Mouse (Mus musculus) liver, embryonic 14.5 days (tissue): ENCODE results near the gene Paqr3. TPM values are rescaled to one million over a fixed set of nuclear protein-coding genes. Genes with fewer than 3 reads are reported as not detected.

Experiments used
- ATAC-seq: fragments of 200-750 bp; cut with Nextera tagmentation; 2 replicates; pipeline ENCODE4 v1.8.0; 2017; ENCODE audit warnings: moderate number of reproducible peaks, mild to moderate bottlenecking, moderate library complexity; ENCODE audit not compliant: insufficient read depth
- DNase-seq, 3 experiments: peaks; one replicate each; pipeline ENCODE4 v3.0.0-alpha.2; 2012 to 2013; ENCODE audit warnings: low read depth in 3 of 3, low spot score in 3 of 3
- H3K27ac ChIP-seq: fragments of 300-500 bp; sonication (generic); 2 replicates; pipeline ENCODE4 v1.5.1; 2014; ENCODE audit warnings: moderate library complexity, mild to moderate bottlenecking, control low read depth, inconsistent platforms
- H3K27me3 ChIP-seq: fragments of 300-500 bp; sonication (generic); 2 replicates; pipeline ENCODE4 v1.6.1; 2014; ENCODE audit warnings: mild to moderate bottlenecking, low read length, moderate library complexity; ENCODE audit not compliant: control insufficient read depth, insufficient read depth
- H3K36me3 ChIP-seq: fragments of 300-500 bp; sonication (generic); replicated peaks from 2 replicates; pipeline ENCODE4 v1.6.1; 2014; ENCODE audit warnings: low read depth; ENCODE audit not compliant: control insufficient read depth, insufficient read depth
- H3K4me1 ChIP-seq, 2 experiments: fragments of 200-500 bp in 1 of 2; fragments of 300-500 bp in 1 of 2; sonication (generic) in 1 of 2; replicated peaks; 2 replicates each; pipeline ENCODE4 v1.6.1; 2012 to 2014; ENCODE audit warnings: antibody characterized with exemption in 1 of 2, inconsistent platforms in 1 of 2, low read length in 1 of 2; ENCODE audit not compliant: control insufficient read depth in 2 of 2, insufficient read depth in 2 of 2
- H3K4me2 ChIP-seq: fragments of 300-500 bp; sonication (generic); 2 replicates; pipeline ENCODE4 v1.6.1; 2014; ENCODE audit warnings: low read depth, mild to moderate bottlenecking, control low read depth, moderate library complexity
- H3K4me3 ChIP-seq, 2 experiments: fragments of 200-500 bp in 1 of 2; fragments of 300-500 bp in 1 of 2; sonication (generic) in 1 of 2; 2 replicates each; pipeline ENCODE4 v1.5.1; 2012 to 2014; ENCODE audit warnings: low read depth in 2 of 2, low read length in 2 of 2, mild to moderate bottlenecking in 2 of 2, control low read depth in 1 of 2, inconsistent platforms in 1 of 2, moderate library complexity in 1 of 2; ENCODE audit not compliant: insufficient read depth in 1 of 2
- H3K9ac ChIP-seq: fragments of 300-500 bp; sonication (generic); replicated peaks from 2 replicates; pipeline ENCODE4 v1.6.1; 2014; ENCODE audit warnings: mild to moderate bottlenecking, control low read depth, moderate library complexity
- H3K9me3 ChIP-seq: fragments of 300-500 bp; sonication (generic); 2 replicates; pipeline ENCODE4 v1.6.1; 2016; ENCODE audit warnings: low read length, mixed read lengths; ENCODE audit not compliant: control insufficient read depth
- CTCF ChIP-seq: IDR thresholded peaks from 2 replicates; pipeline ENCODE4 v1.5.1; 2016; ENCODE audit warnings: antibody characterized with exemption, low read depth, control low read depth
- EP300 ChIP-seq: IDR thresholded peaks from 2 replicates; pipeline ENCODE4 v1.6.1; 2016; ENCODE audit warnings: antibody characterized with exemption, low read depth
- WGBS: fragments of 180-500 bp; shearing (Covaris S2); extraction: QIAGEN DNeasy Blood & Tissue Kit; methylation state at CpG from one replicate; pipeline ENCODE4 v1.1.7; 2014; ENCODE audit not compliant: insufficient replicate concordance; 5-methylcytosine and 5-hydroxymethylcytosine counted together
- polyA plus RNA-seq, 2 experiments: library from polyadenylated mRNA; depleted of rRNA in 1 of 2; stranded (reverse) in 1 of 2; unstranded in 1 of 2; fragments of >200 nt; fragmentation: Nextera tagmentation in 1 of 2; extraction: Ambion mirVana in 1 of 2; gene quantifications; 2 replicates each; pipeline versions ENCODE4 v1.2.1 to v1.2.3; 2012 to 2014

Gene Paqr3
- polyA plus RNA-seq, 2 experiments: 0.59 to 0.77 TPM

- Histone ChIP-seq H3K4me3 (no peak overlapping the region), H3K27ac (no peak overlapping the region), H3K4me2 (no peak overlapping the region), H3K9me3 (no peaks in the 10 kb centered on the region), H3K27me3 (no peaks in the 10 kb centered on the region), H3K36me3 (peaks cover 89% of the 10 kb centered on the region), H3K9ac (no peak overlapping the region), H3K4me1 (no peaks in the 10 kb centered on the region)
- 85% methylated on average over 1 of the region's 1 CpGs for WGBS
- no peak for TF ChIP-seq CTCF
- no peak for TF ChIP-seq EP300
- ATAC-seq (no peak), DNase-seq (no peak)
Measured at GRCm38 (mm10) chr5:97062041-97062440, 49.4 kb downstream of the Paqr3 start.

GRCm38 (mm10) chr5:97060864-97061263 lies 50.5 kb downstream of the Paqr3 start:
- no peaks in the 10 kb centered on the region for H3K9me3 ChIP-seq
- no peak for DNase-seq
- no peak for ATAC-seq
- no peak overlapping the region for H3K27ac ChIP-seq
- peaks cover 88% of the 10 kb centered on the region for H3K36me3 ChIP-seq
- no peak overlapping the region for H3K4me3 ChIP-seq
- no peaks in the 10 kb centered on the region for H3K27me3 ChIP-seq
- 83% methylated on average over 3 of the region's 3 CpGs for WGBS
- no peak for TF ChIP-seq CTCF
- TF ChIP-seq EP300: no peak
- H3K4me2 ChIP-seq: no peak overlapping the region
- H3K9ac ChIP-seq: no peak overlapping the region
- no peaks in the 10 kb centered on the region for H3K4me1 ChIP-seq

- DNase-seq (no peak), ATAC-seq (0 out of 2 replicates have a peak, but pooled peaks have one; percentile 24)
- 87% methylated on average over 12 of the region's 12 CpGs for WGBS
- Histone ChIP-seq H3K27me3 (no peaks in the 10 kb centered on the region), H3K9ac (no peak overlapping the region), H3K4me2 (no peak overlapping the region), H3K4me3 (no peak overlapping the region), H3K27ac (no peak overlapping the region), H3K9me3 (no peaks in the 10 kb centered on the region), H3K36me3 (peaks cover 89% of the 10 kb centered on the region), H3K4me1 (no peaks in the 10 kb centered on the region)
- TF ChIP-seq EP300 (no peak), CTCF (no peak)
Measured at GRCm38 (mm10) chr5:97056791-97057450, 54.5 kb downstream of the Paqr3 start.

GRCm38 (mm10) chr5:97056359-97056758 lies 55.0 kb downstream of the Paqr3 start:
- TF ChIP-seq CTCF (no peak), EP300 (no peak)
- DNase-seq: no peak
- peaks cover 88% of the 10 kb centered on the region for H3K36me3 ChIP-seq

GRCm38 (mm10) chr5:97055511-97056068 lies 55.8 kb downstream of the Paqr3 start:
- H3K36me3 ChIP-seq: peaks cover 90% of the 10 kb centered on the region
- no peak overlapping the region for H3K4me2 ChIP-seq
- no peaks in the 10 kb centered on the region for H3K4me1 ChIP-seq
- no peak overlapping the region for H3K4me3 ChIP-seq
- 6% methylated on average over 1 of the region's 1 CpGs for WGBS
- no peaks in the 10 kb centered on the region for H3K9me3 ChIP-seq
- ATAC-seq (no peak), DNase-seq (peak; percentile 46 to 59 (median 50))
- H3K9ac ChIP-seq: no peak overlapping the region
- H3K27me3 ChIP-seq: no peaks in the 10 kb centered on the region
- peak; percentile 71 for TF ChIP-seq CTCF
- no peak for TF ChIP-seq EP300
- H3K27ac ChIP-seq: no peak overlapping the region

More at GRCm38 (mm10) chr5:97056359-97056758, 55.0 kb downstream of the Paqr3 start:
- no peak overlapping the region for H3K27ac ChIP-seq
- H3K4me1 ChIP-seq: no peaks in the 10 kb centered on the region
- no peaks in the 10 kb centered on the region for H3K27me3 ChIP-seq
- H3K9me3 ChIP-seq: no peaks in the 10 kb centered on the region
- ATAC-seq: no peak
- H3K4me2 ChIP-seq: no peak overlapping the region
- H3K4me3 ChIP-seq: no peak overlapping the region
- H3K9ac ChIP-seq: no peak overlapping the region
- WGBS: 93% methylated on average over 3 of the region's 3 CpGs
